Mouse (Mus musculus): ENCODE results near the gene Trim45. TPM values are rescaled to one million over a fixed set of nuclear protein-coding genes. Genes with fewer than 3 reads are reported as not detected.

Gene Trim45
- polyA plus RNA-seq (2015; fragmentation: Nextera tagmentation; extraction: Ambion mirVana) = 3.5 and 4.2 TPM in 2 replicates

GRCm38 (mm10) chr3:100921825-100922505 lies at the start of gene Trim45:
Trim45 (plus strand) TSS chr3:100922202.

GRCm38 (mm10) chr3:100969176-100969917 lies 47.3 kb downstream of the Trim45 start, which contains the start of gene Ttf2:
Ttf2 (minus strand) TSS chr3:100969663.

Other genes starting within 250 kb of the Trim45 start
- 56.2 and 73.8 TPM in 2 replicates for gene Man1a2, start 236.7 kb upstream of the Trim45 start, polyA plus RNA-seq (2015; fragmentation: Nextera tagmentation; extraction: Ambion mirVana)
- gene Vtcn1, start 96.7 kb upstream of the Trim45 start, polyA plus RNA-seq (2015; fragmentation: Nextera tagmentation; extraction: Ambion mirVana) = 0.29 and 0.36 TPM in 2 replicates
- 3.8 and 6.8 TPM in 2 replicates for gene Ttf2, start 47.5 kb downstream of the Trim45 start, polyA plus RNA-seq (2015; fragmentation: Nextera tagmentation; extraction: Ambion mirVana)
- 0.13 and 0.14 TPM in 2 replicates for gene Cd101, start 107.4 kb downstream of the Trim45 start, polyA plus RNA-seq (2015; fragmentation: Nextera tagmentation; extraction: Ambion mirVana)
- gene Ptgfrn, start 188.1 kb downstream of the Trim45 start, polyA plus RNA-seq (2015; fragmentation: Nextera tagmentation; extraction: Ambion mirVana) = 2.5 and 3.2 TPM in 2 replicates

Data from adrenal gland, postnatal 0 days (tissue).